Mouse (Mus musculus) E14TG2a.4 (cell line): ENCODE results near the gene Agtpbp1.

Experiments
- H3K27me3 ChIP-seq: 2 replicates; pipeline ENCODE4 v1.6.1; 2014; ENCODE audit warnings: low read length, control low read depth; ENCODE audit not compliant: insufficient read depth
- H3K36me3 ChIP-seq: 2 replicates; pipeline ENCODE4 v1.6.1; 2014; ENCODE audit warnings: low read length, control low read depth; ENCODE audit not compliant: insufficient read depth
- H3K4me1 ChIP-seq: replicated peaks from 2 replicates; pipeline ENCODE4 v1.6.1; 2014; ENCODE audit warnings: low read depth, low read length, control low read depth
- H3K4me3 ChIP-seq: replicated peaks from 2 replicates; pipeline ENCODE4 v1.5.1; 2014; ENCODE audit warnings: mild to moderate bottlenecking, low read length
- H3K9me3 ChIP-seq: 2 replicates; pipeline ENCODE4 v1.6.1; 2014; ENCODE audit warnings: low read length, control low read depth
- CTCF ChIP-seq: conservative IDR thresholded peaks from 2 replicates; pipeline ENCODE4 v1.5.1; 2014; ENCODE audit warnings: low read length
- NANOG ChIP-seq: IDR thresholded peaks from 2 replicates; pipeline ENCODE4 v1.6.1; 2014; ENCODE audit warnings: borderline replicate concordance, low read length, mixed read lengths
- POU5F1 ChIP-seq: IDR thresholded peaks from 2 replicates; pipeline ENCODE4 v1.6.1; 2014; ENCODE audit warnings: low read length, borderline replicate concordance

Gene Agtpbp1

GRCm38 (mm10) chr13:59584947-59585647, at the start of gene Agtpbp1, which contains the start of gene Naa35:
Gene Agtpbp1 (minus strand): TSS chr13:59585227.
Gene Naa35 (plus strand): TSS chr13:59585259.
- H3K27me3 ChIP-seq: no peaks in the 10 kb centered on the region
- H3K9me3 ChIP-seq: no peaks in the 10 kb centered on the region
- peak within 1 kb of the TSS; percentile 95 for H3K4me3 ChIP-seq
- peaks cover 64% of the 10 kb centered on the region for H3K4me1 ChIP-seq
- TF ChIP-seq POU5F1: no peak
- TF ChIP-seq CTCF: no peak
- no peak for TF ChIP-seq NANOG
- H3K36me3 ChIP-seq: peaks cover 35% of the 10 kb centered on the region

GRCm38 (mm10) chr13:59634637-59635036, 49.6 kb upstream of the Agtpbp1 start:
- Histone ChIP-seq H3K9me3 (no peaks in the 10 kb centered on the region), H3K27me3 (no peaks in the 10 kb centered on the region), H3K36me3 (peaks cover 99% of the 10 kb centered on the region), H3K4me3 (no peak overlapping the region), H3K4me1 (peaks cover 6% of the 10 kb centered on the region; the same call in 1 of the 2 replicates)
- TF ChIP-seq CTCF (peak; percentile 19; the same call in 1 of the 2 replicates), NANOG (no peak)

GRCm38 (mm10) chr13:59626739-59627138, 41.7 kb upstream of the Agtpbp1 start:
- Histone ChIP-seq H3K36me3 (peaks cover 93% of the 10 kb centered on the region), H3K27me3 (no peaks in the 10 kb centered on the region), H3K4me3 (no peak overlapping the region), H3K4me1 (peaks cover 13% of the 10 kb centered on the region), H3K9me3 (no peaks in the 10 kb centered on the region)
- no peak for TF ChIP-seq POU5F1

GRCm38 (mm10) chr13:59624903-59625302, 39.9 kb upstream of the Agtpbp1 start:
- no peaks in the 10 kb centered on the region for H3K9me3 ChIP-seq
- TF ChIP-seq CTCF (no peak), POU5F1 (no peak), NANOG (no peak)
- H3K36me3 ChIP-seq: peaks cover 93% of the 10 kb centered on the region
- no peaks in the 10 kb centered on the region for H3K27me3 ChIP-seq
- peaks cover 13% of the 10 kb centered on the region for H3K4me1 ChIP-seq
- H3K4me3 ChIP-seq: no peak overlapping the region

- TF ChIP-seq NANOG (no peak), POU5F1 (no peak), CTCF (no peak)
- Histone ChIP-seq H3K36me3 (peaks cover 91% of the 10 kb centered on the region), H3K9me3 (no peaks in the 10 kb centered on the region), H3K4me3 (no peak overlapping the region), H3K4me1 (peaks cover 13% of the 10 kb centered on the region), H3K27me3 (no peaks in the 10 kb centered on the region)
Observed at GRCm38 (mm10) chr13:59624389-59624788, 39.4 kb upstream of the Agtpbp1 start.

- no peaks in the 10 kb centered on the region for H3K9me3 ChIP-seq
- H3K36me3 ChIP-seq: peaks cover 94% of the 10 kb centered on the region
- peaks cover 6% of the 10 kb centered on the region for H3K4me1 ChIP-seq
- H3K27me3 ChIP-seq: no peaks in the 10 kb centered on the region
- H3K4me3 ChIP-seq: no peak overlapping the region
- TF ChIP-seq POU5F1: no peak
- no peak for TF ChIP-seq NANOG
- TF ChIP-seq CTCF: no peak
Observed at GRCm38 (mm10) chr13:59621643-59622489, 36.8 kb upstream of the Agtpbp1 start.

- no peaks in the 10 kb centered on the region for H3K27me3 ChIP-seq
- H3K4me3 ChIP-seq: no peak overlapping the region
- no peaks in the 10 kb centered on the region for H3K9me3 ChIP-seq
- TF ChIP-seq NANOG (no peak), POU5F1 (no peak), CTCF (no peak)
- H3K4me1 ChIP-seq: no peaks in the 10 kb centered on the region
- H3K36me3 ChIP-seq: peaks cover 91% of the 10 kb centered on the region
Observed at GRCm38 (mm10) chr13:59618463-59618862, 33.4 kb upstream of the Agtpbp1 start.

- H3K9me3 ChIP-seq: no peaks in the 10 kb centered on the region
- TF ChIP-seq POU5F1: no peak
- TF ChIP-seq CTCF: no peak
- TF ChIP-seq NANOG: no peak
- H3K36me3 ChIP-seq: peaks cover 90% of the 10 kb centered on the region
- no peak overlapping the region for H3K4me3 ChIP-seq
- H3K27me3 ChIP-seq: no peaks in the 10 kb centered on the region
- peaks cover 17% of the 10 kb centered on the region for H3K4me1 ChIP-seq
Observed at GRCm38 (mm10) chr13:59615554-59615953, 30.5 kb upstream of the Agtpbp1 start.
